Mouse (Mus musculus): Measurements from ENCODE around the gene Fbxo47.

- TF ChIP-seq CTCF (IDR thresholded peaks at IDR 0.05; ENCODE audit: borderline replicate concordance, insufficient read depth, low read depth, low read length) (no peak), POLR2A (IDR thresholded peaks at IDR 0.05; ENCODE audit: borderline replicate concordance, insufficient read depth, low read length) (no peak)
These were observed 65.4 kb downstream of the Fbxo47 start for GRCm38 (mm10) chr11:97818571-97818970.
